Mouse (Mus musculus) cerebellum, adult 9-10 months (tissue): ENCODE data around the gene Lclat1.

Experiments used
- DNase-seq: peaks from one replicate; pipeline ENCODE4 v3.0.0; 2022

The Lclat1 gene

DNA sequence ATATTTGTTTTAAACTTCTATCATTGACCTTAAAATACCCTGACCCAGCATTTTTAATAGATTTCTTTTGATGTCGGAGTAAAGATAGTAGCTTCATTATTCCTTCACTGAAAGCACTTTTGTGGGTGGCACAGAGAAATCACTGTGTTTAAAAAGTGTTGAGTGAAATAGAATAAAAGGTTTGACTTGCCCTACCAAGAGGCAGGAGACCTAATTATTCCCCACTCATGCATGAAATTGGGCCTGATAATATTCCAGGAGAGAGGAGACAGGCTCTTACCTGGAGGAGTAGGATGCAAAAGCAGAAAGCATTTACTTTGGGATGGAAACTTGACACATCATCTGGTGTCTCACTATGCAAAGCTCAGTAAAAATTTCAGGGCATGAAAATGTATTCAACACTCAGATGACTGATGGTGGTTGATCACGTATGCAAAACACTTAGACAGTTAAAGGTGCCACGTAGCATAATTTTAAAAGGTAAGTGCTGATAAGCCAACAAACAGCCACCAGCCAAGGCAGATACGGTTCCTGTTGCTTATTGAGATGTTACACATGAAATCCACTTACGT is 103.3 kb downstream of the Lclat1 start:
- no peak for DNase-seq

DNA sequence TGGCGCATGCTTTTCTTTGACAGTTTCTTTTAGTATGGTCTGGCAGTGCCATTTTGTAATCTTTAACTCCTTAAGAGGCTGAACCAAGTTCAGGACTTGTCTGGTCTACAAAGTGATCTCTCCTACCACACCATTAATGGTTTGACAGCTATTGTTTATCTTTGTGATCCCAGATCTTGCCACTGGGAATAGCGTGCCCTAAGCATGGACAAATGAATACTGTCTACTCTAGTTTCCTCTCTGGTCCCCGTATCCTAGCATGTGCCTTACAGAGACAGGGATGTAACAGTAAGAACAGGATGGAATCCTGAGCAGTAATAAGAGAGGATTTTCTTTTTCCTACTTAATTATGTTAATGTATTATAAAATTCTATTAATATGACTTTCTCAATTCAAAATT is 105.0 kb downstream of the Lclat1 start:
- no peak for DNase-seq

DNA sequence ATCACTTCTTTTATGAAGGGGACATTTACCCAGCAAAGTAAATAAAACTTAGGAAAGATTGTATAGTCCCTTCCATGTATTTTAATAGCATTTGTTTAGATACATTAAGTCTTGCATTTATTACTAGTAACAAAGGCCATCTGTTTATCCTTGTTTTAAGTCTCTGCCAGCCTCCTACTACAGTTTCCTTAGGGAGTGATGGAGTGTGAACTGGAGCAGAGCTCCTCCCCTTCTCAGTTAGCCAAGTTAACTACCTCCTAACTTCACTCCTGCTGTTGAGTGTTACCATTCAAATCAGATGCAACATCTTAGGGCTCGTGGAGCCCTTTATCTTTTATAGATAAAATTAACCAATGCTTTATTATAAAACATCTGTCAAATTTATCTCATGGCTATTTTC is 105.4 kb downstream of the Lclat1 start:
- DNase-seq = no peak

DNA sequence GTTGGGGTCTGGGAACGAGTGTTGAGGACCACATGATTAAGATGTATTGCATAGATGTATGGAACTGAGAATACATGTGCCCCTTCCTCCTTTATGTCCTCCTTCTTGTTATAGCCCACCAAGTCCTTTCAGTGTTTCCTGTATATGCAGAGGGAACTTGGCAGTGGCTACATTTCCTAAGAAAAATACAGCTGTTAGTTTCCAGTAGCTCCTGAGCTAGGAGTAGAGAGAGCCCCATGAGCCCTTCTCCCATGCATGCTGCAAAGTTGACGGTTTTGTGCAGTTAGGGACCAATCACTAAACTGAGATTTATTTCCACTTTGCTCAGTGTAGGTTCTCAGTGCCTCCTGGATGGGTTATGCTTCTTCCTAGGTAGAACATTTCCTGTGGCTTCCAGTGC is 105.9 kb downstream of the Lclat1 start:
- DNase-seq = no peak

DNA sequence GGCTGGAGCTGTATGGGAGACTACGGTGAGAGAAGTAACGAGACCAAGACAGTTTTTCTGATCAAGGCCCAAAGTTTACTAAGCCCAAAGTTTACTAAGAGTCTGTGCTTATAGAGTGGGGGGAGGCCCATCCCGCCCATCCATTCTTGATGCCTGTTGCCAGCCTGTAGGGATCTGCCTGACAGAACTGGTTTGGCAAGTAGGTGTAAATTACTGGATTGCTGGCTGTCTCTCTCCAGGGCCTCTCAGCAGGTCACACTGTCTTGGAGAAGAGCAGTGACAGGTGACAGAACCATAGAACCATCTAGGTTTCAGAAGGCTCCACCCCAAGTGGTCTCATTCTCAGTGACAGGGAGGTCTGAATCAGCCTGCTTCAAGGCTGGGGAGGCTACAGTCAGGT is 109.5 kb downstream of the Lclat1 start:
- no peak for DNase-seq

DNA sequence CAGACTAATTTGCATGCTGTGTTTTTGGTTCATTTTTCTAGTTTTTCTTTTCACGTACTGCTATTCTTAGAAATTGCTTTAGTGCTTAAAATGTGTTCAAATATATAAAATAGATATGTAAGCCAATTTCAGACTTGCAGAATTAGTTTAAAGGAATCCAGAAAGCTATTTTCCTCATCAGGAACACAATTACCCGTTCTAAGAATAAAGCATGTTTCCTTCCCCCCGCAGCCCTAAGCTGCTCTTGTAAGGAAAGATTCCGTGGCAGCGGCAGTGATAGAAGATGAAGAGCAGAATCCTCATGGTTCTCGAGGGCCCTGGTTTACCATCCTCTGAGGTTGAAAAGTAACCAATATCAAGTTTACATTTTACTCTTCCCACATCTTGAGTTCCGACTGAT is 113.0 kb downstream of the Lclat1 start:
- DNase-seq = no peak

DNA sequence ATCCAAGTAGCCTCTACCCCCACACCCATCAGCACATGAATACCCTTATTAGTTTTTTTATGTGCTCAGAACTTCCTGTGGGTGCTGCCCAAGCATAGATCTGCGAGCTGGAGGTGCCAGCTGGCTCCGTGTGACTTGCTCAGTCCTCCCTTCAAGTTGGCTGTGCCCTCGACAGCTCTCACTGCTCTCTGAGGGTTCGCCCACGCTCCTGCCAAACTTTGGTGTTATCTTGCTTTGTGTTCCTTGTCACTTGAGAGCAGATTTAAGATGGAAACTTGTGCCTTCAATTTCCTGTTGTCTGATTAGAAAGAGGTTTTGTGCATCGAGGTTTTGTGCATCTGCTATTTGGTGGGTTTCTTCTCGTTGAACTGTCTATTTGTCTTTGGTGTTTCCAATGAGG is 114.3 kb downstream of the Lclat1 start:
- DNase-seq = no peak

DNA sequence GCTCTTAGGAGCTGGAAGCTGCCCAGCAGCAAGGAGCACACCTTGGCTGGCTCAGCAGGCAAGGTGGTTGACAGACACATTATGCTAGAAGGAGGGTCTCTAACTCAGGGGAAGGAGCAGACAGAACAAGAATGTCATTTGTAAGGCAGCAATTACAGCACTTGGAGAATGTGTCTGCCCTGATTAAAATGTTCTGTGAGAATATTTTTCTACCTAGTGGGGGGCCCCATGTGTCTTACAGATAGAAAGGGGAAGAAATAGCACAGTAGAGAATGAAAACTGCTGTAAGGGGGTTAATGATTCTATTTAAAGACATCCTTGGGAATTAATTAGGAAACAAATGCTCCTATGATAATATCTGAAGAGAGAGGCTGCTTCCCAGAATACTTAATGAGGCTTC is 117.7 kb downstream of the Lclat1 start:
- no peak for DNase-seq

DNA sequence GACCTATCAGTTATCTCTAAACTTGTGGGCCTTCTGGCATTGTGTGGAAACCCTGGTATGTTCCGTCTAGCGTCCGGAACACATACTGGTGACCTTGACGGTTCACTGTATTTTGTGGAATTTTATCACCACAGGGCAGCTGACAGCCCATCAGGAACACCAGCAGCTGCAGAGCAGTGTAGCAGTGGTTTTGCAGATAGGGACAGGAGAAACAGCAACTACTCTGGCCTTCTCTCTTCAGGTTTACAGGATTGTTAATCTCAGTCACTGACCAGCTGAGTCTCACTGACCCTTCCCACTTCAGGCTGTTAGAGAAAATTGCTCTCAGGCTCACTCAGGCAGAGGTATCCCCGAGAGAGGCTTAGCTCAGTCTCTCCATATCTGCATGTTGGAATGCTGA is 118.2 kb downstream of the Lclat1 start:
- no peak for DNase-seq

DNA sequence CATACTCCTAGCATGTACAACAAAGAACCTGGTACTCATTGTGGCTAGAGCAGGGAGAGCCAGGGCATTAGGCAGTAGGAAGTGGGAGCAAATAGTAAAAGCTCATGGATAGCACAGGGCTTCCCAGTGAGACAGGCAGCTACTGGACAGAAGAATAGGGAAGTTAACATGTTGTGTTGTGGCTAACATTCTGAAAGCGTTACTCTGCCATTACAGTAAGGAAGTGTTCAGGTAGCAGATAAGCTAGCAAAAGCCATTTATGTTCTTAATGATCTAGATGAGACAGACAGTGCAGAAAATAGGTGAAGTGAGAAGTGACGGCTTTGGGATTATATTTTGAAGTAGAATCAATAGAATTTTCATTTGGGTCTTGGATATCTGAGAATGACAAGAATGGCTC is 118.8 kb downstream of the Lclat1 start:
- no peak for DNase-seq

DNA sequence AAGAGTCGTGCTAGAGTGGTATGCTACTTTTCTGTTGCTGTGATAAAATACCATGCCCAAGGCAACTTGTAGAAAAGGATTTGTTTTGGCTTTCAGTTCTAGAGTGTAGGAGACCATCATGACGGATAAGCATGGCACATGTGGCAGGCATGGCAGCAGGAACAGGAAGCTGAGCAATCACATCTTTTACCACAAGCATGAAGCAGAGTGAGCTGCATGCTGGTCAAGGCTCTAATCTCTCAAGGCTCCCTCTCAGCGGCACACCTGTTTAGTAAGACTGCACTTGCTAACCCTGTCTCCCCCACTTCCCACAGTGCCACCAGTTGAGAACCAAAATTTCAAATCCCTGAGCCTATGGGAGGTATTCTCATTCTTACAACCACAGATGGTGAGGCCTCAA is 119.6 kb downstream of the Lclat1 start:
- no peak for DNase-seq

DNA sequence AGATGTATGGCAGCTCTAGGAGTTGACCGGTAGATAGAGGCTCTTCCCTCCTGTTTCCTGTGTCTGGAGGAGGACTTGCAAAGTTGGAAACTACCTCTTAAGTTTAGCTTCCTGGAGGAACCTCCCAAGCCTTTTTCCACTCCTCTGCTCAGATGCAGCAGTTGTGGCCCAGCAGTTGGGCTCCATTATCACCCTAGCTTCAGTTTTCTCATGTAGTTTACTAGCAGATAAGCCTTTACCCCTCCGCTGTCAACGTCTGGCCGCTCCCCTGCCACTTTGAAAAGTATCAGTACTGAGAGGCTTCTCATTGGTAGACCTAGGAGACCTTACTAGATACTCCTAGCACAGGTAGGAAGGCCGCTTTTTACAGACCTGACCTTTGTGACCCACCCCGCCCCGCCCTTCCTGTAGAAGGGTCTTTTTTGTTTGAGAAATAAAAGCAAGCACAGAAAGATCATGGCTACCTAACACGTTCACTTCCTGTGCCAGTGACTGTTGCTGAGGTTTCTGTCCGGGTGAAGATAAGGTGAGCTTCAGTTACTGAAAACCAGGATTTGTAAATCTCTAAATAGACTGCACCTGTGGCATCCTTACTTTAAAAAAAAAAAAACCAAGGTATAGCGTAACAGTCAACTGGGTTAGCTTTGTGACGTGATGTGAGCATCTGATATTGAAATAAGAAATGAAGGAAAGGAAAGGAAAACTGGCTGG is 121.8 kb downstream of the Lclat1 start:
- DNase-seq = no peak

DNA sequence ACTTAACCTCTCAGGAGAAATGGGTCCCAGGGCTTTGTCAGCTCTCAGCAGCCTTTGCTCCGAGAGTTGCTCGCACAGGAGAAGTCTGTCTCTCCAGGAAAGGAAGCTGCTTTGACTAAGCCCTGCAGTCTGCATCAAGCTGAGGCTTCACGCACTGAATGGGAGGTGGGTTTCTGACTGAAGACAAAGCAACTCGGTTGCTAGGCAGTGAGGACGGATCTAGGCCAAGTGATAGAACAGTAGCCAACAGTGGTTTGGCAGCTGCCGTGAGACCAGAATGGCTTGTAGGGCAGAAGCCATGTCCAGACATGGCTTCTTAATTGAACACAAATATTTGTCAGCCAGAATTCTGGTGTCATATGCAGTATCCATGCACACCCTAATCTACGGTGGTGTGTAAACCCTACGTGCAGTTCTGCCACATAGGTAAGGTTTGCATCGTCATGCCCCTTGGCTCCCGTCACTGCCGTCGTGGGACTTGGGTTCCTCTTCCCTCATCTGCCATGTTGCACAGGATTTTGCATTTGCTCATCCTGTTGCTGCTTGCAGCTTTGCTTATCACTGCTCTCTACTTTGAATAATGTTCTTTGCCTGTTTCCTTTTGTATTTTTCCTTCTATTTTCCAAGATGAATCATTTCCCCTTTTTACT is 122.7 kb downstream of the Lclat1 start:
- no peak for DNase-seq

DNA sequence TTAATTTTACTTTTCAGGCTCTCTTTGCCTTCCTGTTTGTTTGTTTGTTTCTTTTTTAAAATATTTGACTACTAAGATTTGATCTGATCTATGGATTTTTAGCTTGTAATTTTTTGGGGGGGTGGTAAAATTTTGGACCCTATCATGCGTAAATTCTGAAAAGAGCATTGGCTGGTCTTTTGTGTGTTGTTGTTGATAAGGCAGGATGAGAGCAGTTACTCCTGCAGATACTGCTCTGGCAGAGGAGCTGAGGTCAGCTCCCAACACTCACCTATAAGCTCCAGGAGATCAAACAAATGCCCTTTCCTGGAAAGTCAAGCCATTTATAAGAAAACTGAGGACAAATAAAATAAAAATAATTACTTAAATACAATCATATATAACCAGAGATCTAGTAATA is 123.6 kb downstream of the Lclat1 start:
- no peak for DNase-seq

DNA sequence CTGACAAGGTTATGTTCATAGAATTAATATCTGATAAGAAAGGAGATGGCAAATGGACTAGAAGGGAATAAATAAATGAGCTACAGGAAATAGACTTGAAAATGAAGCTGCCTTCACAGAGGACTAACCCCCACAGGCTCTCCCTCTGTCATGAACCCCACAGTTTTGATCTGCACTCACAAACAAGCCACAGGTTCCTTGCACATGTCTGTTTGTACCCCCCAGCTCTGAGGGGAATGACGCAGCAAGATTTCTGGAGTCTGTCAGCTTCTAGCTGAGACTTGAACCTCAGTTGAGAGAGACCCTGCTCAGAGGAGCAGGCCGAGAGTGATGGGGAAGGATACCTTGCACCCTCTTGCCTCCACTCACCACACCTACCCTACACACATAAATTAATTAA is 124.8 kb downstream of the Lclat1 start:
- DNase-seq = no peak

DNA sequence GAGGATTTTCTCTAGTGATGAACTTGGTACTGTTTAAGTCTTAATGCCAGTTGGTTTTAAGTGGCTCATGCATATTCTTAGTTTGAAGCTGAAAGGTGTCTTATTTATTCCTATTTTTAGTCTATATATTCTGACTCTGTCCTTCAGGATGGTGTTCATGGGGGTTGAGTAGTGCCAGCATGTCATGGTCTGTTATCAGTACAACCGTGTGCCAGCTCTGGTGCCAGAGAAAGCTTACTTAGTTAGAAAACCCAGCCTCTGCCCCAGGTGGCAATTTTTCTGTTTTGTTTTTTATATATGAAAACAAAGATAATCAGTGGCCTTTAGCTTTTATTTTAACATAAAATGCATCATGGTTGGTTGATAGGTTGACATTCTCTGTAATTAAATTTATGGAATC is 126.2 kb downstream of the Lclat1 start:
- DNase-seq = no peak

DNA sequence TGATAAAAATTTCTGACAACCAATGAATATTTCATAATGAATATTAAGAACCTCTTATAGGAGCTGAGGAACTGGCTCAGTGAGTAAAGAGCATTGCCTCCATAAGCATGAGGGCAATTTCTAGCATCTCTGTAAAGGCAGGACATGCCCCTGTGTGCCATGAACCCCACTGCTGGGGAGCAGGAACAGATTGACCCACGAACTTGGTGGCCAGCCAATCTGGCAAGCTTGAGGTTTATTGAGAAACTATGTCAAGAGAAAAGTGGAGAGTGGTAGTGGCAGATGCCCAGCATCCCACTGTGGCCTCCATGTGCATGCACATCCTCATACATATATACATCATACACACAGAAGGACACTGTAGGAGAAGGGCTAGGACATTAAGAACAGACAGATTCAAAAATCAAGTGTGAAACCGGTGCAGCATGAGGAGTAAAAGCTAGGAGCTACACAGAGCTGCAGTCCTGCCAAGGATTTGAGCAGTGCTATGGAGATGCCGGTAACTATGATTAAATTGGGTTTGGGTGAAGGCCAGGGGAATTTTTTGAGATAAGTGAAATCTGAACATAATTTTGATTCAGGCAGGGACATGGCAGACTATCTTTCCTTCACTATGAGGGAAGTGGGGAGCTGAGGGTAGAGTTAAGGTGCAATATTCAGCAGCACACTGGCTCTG is 129.5 kb downstream of the Lclat1 start:
- peak; percentile 63 for DNase-seq

DNA sequence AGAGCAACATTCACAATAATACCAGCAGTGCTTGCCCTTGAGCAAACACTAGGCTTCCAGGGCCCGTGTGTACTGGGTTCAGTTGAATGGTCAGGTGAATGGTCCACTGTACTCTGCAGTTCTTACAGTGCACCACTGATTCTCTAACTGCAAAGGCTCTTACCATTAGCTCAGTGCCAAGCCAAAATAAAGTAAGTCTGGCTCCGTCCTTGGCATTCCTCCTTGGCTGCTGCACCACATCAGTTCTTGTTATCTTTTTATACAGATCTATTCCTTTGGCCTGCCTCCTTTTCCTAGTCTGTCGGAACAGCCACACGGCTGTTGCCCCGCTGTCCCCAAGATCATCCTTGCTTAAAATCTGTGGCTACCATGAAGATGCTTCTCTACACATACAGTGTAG is 130.7 kb downstream of the Lclat1 start:
- DNase-seq = no peak

DNA sequence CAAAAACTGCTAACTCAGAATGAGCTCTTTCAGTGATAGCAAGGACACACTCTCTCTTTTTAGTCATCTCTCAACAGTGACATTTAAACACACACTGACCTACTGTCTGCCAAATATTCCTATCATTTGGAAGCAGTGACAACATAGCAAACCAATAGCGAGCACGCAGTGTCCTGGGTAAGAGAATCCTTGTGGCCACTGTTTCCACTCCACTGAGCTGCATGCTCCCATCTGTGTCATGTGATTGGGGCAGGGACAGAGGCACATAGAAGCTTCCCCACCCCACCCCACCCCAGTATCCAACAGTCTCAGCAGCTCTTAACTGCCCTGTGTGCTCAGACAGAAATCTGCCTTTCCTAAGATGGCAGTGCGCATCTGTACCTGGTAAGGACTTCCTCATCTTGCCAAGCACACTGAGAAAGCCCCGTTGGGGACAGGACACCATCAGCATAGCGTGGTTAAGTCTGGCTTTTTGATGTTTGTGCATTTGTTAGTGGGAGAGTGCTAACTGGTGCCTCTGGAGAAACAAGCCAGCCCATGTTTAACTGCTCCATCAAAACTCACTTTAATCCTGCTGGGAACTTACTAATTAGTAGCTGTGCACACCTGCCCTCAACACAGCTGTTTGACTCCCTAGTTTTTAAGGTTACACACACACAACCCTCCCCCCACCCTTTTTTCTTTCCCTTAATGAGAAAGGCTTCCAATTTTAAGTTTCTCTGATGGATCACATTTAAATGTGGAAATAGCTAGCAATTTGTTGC is 133.5 kb downstream of the Lclat1 start:
- DNase-seq = no peak

DNA sequence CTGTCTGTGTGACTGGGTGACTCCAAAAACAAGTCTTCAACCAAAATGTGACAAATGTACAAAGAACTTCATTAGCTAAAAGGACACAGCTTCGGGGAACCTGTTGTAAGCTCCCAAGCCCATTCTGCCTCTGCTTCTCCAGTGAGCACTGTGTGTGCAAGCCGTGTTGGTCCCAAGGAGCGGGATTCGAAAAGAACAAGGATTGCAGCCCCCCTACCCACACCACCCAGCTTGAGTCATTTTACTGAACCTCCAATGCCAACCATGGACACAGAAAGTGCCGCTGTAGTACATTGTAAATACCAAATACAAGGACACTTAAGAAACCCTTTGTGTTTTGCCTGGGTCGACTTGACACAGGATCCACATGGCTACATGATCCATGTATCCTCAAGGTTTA is 135.9 kb downstream of the Lclat1 start:
- no peak for DNase-seq

DNA sequence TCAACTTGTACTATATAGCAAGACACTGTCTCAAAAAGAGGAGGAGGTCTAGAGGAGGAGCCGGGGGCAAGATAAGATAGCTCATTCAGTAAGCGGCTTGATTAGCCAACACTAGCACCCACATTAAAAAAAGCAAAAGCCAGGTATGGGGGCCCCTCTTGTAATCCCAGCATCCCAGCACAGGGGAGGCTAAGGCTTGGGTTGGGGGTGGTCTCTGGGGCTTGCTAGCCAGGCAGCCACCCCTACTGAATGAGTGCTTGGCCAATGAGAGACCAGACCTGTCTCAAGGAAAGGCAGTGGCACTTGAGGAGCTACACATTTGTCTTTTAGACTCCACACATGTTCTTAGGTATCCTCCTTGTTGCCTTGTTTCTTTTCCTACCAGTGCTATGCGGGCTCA is 136.8 kb downstream of the Lclat1 start:
- DNase-seq = no peak

DNA sequence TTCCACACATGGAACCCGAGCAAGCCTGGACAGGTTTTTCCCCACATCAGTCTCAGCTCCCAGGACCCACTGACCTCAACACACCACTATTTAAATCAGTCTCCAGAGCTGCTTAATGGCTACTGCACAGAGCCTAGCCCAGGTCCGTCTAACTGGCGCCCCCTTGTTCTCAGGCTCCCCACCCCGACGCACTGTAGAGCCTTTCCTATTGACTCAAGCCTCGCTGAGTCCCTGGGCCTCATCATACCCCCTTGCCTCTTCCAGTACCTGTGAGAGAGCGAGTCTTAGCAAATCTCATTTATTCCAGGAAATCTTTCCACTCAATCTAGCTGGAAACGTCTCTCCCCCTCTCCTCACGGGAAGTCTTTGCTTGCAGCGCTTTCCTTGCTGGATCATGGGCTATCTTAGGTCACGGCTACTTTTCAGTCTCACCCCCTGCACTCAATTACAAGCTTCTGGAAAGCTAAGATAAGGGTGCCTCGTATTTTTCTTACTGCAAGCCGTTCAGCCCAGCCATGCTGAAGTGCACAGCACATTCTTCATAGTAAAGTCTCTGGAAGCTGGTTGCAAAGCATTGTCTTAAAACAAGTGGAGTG is 137.4 kb downstream of the Lclat1 start:
- no peak for DNase-seq

DNA sequence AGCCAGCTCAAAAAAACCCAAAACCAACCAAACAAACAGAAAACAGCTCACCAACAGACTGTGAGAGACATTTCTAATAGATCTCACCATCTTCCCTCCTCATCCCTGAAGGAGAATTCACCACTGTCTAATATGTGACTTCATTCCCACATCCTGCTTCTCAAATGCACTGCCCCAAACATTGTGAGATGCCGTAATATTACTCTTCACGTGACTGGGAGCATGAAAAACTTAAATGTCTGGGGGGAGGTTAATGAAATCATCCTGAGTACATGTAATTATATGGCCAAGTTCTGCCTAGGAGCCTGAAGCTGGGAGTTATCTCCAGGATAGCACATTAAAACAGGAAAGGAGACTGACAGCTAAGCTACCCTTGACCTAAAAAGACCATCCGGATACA is 138.3 kb downstream of the Lclat1 start:
- no peak for DNase-seq
